Mouse (Mus musculus): ENCODE measurements around the gene Coq9. TPM values are rescaled to one million over a fixed set of nuclear protein-coding genes. Genes with fewer than 3 reads are reported as not detected.
A peak's percentile ranks its signal among the peaks of the same experiment; 100 is the strongest.

The Coq9 gene
- polyA plus RNA-seq, 1 experiment = 21.8 TPM

DNA sequence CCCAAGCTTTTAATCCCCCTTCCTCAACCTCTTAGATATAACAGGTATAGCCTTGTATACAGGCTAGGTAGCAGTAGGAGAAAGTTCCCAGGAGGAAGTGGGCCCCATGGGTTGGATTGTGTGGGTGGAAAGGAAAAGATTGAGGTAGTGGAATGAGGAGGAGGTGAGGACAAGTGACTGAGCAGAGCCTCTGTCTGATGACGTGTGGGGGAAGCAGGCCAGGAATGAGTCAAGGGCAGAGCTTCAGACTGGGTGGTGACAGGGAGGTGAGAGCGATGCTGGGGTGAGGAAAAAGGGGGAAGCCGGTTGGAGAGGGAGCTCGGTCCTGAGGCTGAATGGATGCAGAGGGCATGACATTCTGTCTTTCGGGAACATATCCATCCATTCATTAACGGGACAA is 34.6 kb upstream of the Coq9 start:
- 68% methylated on average over 6 of the region's 6 CpGs for WGBS
- no peak for TF ChIP-seq CTCF (IDR thresholded peaks at IDR 0.05; ENCODE audit: control insufficient read depth, insufficient read depth, low read length)
- no peak for TF ChIP-seq POLR2A (IDR thresholded peaks at IDR 0.05; ENCODE audit: borderline replicate concordance, control insufficient read depth, low read depth, low read length)
- Histone ChIP-seq H3K4me1 (ENCODE audit: control insufficient read depth, insufficient read depth, low read length) (peaks cover 3% of the 10 kb centered on the region), H3K27ac (ENCODE audit: control insufficient read depth, insufficient read depth, low read depth, low read length, poor library complexity) (no peak overlapping the region), H3K4me3 (replicated peaks; ENCODE audit: control insufficient read depth, low read depth, low read length) (no peak overlapping the region)

DNA sequence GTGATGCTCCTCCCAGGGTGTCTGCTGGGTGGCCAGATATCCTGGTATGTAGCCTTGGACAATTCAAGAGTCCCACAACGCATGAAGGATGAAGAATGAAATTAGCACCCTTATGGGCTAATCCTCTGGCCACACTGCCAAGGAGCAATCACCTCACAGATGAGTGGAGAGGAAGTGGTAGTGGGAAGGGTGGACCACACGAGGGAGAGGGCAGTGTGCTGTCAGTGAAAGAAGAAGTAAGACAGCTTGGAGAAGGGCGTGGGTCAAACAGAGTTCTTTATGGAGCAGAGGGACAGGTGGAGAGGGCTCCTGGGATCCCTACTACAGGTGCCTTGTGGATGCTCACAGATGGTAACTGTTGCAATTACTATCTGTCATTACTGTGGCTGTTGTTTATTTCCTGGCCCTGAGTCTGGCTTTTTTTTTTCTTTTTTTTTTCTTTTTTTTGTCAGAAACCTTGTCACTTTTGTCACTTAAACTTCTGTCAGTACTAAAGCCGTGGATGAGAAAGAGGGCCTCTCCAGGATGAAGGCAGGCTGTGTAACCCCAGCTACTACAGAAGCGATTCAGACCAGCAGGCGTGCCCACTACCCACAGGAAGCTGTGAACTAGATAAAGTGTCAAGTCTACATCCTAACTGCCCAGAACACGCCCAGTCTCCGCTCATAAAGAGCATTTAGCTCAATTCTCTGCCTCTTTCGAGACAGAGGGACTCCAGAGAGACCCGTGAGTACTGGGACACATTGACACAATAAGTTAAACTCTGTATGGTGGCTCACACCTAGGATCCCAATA is 33.4 kb upstream of the Coq9 start:
- TF ChIP-seq CTCF (IDR thresholded peaks at IDR 0.05; ENCODE audit: control insufficient read depth, insufficient read depth, low read length) (no peak), POLR2A (IDR thresholded peaks at IDR 0.05; ENCODE audit: borderline replicate concordance, control insufficient read depth, low read depth, low read length) (no peak)
- WGBS = 6% methylated on average over 10 of the region's 10 CpGs
- Histone ChIP-seq H3K4me3 (replicated peaks; ENCODE audit: control insufficient read depth, low read depth, low read length) (no peak overlapping the region), H3K4me1 (ENCODE audit: control insufficient read depth, insufficient read depth, low read length) (peaks cover 3% of the 10 kb centered on the region), H3K27ac (ENCODE audit: control insufficient read depth, insufficient read depth, low read depth, low read length, poor library complexity) (no peak overlapping the region)

GRCm38 (mm10) chr8:94805811-94806210 is 32.3 kb upstream of the Coq9 start:
- Histone ChIP-seq H3K4me3 (replicated peaks; ENCODE audit: control insufficient read depth, low read depth, low read length) (no peak overlapping the region), H3K27ac (ENCODE audit: control insufficient read depth, insufficient read depth, low read depth, low read length, poor library complexity) (no peak overlapping the region), H3K4me1 (ENCODE audit: control insufficient read depth, insufficient read depth, low read length) (peaks cover 3% of the 10 kb centered on the region)
- WGBS = 75% methylated on average over 4 of the region's 4 CpGs
- TF ChIP-seq POLR2A (IDR thresholded peaks at IDR 0.05; ENCODE audit: borderline replicate concordance, control insufficient read depth, low read depth, low read length) (no peak), CTCF (IDR thresholded peaks at IDR 0.05; ENCODE audit: control insufficient read depth, insufficient read depth, low read length) (no peak)

DNA sequence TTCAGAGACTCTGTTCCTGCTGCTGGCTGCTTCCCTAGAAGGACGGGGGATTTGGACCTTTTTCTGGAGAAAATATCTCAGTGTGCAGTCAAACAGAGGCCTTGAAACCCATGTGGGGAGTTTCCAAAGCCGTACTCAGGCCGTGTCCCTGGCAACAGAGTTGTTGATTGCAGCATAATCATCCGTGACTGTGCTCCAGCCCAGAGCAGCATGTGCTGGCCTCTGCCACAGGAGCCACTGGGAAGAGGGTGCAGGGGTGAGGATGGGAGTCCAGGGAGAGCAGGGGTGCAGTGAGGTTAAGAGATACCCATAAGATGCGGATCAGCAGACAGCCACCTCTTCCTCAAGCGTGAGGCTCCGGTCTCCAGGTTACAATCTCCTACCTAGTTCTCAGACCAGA is 30.6 kb upstream of the Coq9 start:
- 74% methylated on average over 7 of the region's 7 CpGs for WGBS
- Histone ChIP-seq H3K4me3 (replicated peaks; ENCODE audit: control insufficient read depth, low read depth, low read length) (no peak overlapping the region), H3K4me1 (ENCODE audit: control insufficient read depth, insufficient read depth, low read length) (no peaks in the 10 kb centered on the region; the same call in none of the 2 replicates), H3K27ac (ENCODE audit: control insufficient read depth, insufficient read depth, low read depth, low read length, poor library complexity) (no peak overlapping the region)
- TF ChIP-seq CTCF (IDR thresholded peaks at IDR 0.05; ENCODE audit: control insufficient read depth, insufficient read depth, low read length) (no peak), POLR2A (IDR thresholded peaks at IDR 0.05; ENCODE audit: borderline replicate concordance, control insufficient read depth, low read depth, low read length) (no peak)

GRCm38 (mm10) chr8:94808372-94808771 is 29.7 kb upstream of the Coq9 start:
- Histone ChIP-seq H3K4me1 (ENCODE audit: control insufficient read depth, insufficient read depth, low read length) (peaks cover 1% of the 10 kb centered on the region), H3K4me3 (replicated peaks; ENCODE audit: control insufficient read depth, low read depth, low read length) (no peak overlapping the region), H3K27ac (ENCODE audit: control insufficient read depth, insufficient read depth, low read depth, low read length, poor library complexity) (no peak overlapping the region)
- TF ChIP-seq CTCF (IDR thresholded peaks at IDR 0.05; ENCODE audit: control insufficient read depth, insufficient read depth, low read length) = no peak
- TF ChIP-seq POLR2A (IDR thresholded peaks at IDR 0.05; ENCODE audit: borderline replicate concordance, control insufficient read depth, low read depth, low read length) = no peak
- 77% methylated on average over 6 of the region's 6 CpGs for WGBS

DNA sequence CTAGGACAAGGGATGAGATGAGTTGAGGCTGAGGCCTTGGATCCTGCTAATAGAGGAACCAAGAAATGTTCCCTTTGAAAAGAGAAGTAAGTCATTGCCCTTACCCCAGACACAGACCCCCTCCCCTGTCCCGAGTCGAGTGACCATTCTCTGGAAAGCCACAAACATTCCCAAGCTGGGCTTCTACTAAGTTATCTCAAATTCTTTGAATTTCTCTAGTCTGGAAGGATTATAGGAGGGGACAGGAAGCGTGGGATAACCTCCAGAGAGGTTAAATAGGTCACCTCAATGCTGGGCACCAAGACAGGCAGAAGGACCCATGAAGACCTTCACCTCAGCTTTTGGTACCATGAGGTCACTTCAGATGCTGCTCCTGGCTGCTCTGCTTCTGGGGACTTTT is 28.0 kb upstream of the Coq9 start, which contains the start of gene Ccl17:
Gene Ccl17 (plus strand): TSS at position 301 of the 400 bp plus-strand sequence.
- TF ChIP-seq CTCF (IDR thresholded peaks at IDR 0.05; ENCODE audit: control insufficient read depth, insufficient read depth, low read length) (no peak), POLR2A (IDR thresholded peaks at IDR 0.05; ENCODE audit: borderline replicate concordance, control insufficient read depth, low read depth, low read length) (no peak)
- 51% methylated on average over 3 of the region's 3 CpGs for WGBS
- Histone ChIP-seq H3K4me3 (replicated peaks; ENCODE audit: control insufficient read depth, low read depth, low read length) (no peak within 1 kb of the TSS), H3K4me1 (ENCODE audit: control insufficient read depth, insufficient read depth, low read length) (peaks cover 1% of the 10 kb centered on the region), H3K27ac (ENCODE audit: control insufficient read depth, insufficient read depth, low read depth, low read length, poor library complexity) (no peak within 1 kb of the TSS)

DNA sequence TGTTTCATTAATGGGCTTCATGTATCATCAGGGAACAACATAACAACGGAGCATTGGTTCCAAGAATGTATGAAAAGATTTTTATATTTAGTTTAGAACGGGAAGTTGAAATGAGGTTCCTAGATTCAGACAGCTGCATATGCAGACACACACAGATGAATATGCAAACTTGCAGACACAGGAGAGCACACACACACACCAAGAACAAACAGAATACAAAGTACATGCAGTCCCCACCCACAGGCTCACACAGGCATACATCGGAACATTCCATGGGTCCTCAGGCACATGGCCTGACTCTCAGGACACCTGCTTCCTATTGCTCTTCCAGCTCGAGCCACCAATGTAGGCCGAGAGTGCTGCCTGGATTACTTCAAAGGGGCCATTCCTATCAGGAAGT is 27.3 kb upstream of the Coq9 start:
- TF ChIP-seq POLR2A (IDR thresholded peaks at IDR 0.05; ENCODE audit: borderline replicate concordance, control insufficient read depth, low read depth, low read length) (no peak), CTCF (IDR thresholded peaks at IDR 0.05; ENCODE audit: control insufficient read depth, insufficient read depth, low read length) (no peak)
- Histone ChIP-seq H3K4me3 (replicated peaks; ENCODE audit: control insufficient read depth, low read depth, low read length) (no peak overlapping the region), H3K4me1 (ENCODE audit: control insufficient read depth, insufficient read depth, low read length) (peaks cover 1% of the 10 kb centered on the region), H3K27ac (ENCODE audit: control insufficient read depth, insufficient read depth, low read depth, low read length, poor library complexity) (no peak overlapping the region)
- 79% methylated on average over 5 of the region's 5 CpGs for WGBS

GRCm38 (mm10) chr8:94811654-94812053 is 26.5 kb upstream of the Coq9 start:
- Histone ChIP-seq H3K4me3 (replicated peaks; ENCODE audit: control insufficient read depth, low read depth, low read length) (no peak overlapping the region), H3K27ac (ENCODE audit: control insufficient read depth, insufficient read depth, low read depth, low read length, poor library complexity) (peak overlapping the region; percentile 2; the same call in 1 of the 2 replicates), H3K4me1 (ENCODE audit: control insufficient read depth, insufficient read depth, low read length) (peaks cover 1% of the 10 kb centered on the region)
- 27% methylated on average over 6 of the region's 6 CpGs for WGBS
- no peak for TF ChIP-seq CTCF (IDR thresholded peaks at IDR 0.05; ENCODE audit: control insufficient read depth, insufficient read depth, low read length)
- TF ChIP-seq POLR2A (IDR thresholded peaks at IDR 0.05; ENCODE audit: borderline replicate concordance, control insufficient read depth, low read depth, low read length) = no peak

Measured in bone marrow, adult 2 months (tissue).